Comparison of ENCODE assay signal across 10 mouse cellular contexts in the genomic region with DNA sequence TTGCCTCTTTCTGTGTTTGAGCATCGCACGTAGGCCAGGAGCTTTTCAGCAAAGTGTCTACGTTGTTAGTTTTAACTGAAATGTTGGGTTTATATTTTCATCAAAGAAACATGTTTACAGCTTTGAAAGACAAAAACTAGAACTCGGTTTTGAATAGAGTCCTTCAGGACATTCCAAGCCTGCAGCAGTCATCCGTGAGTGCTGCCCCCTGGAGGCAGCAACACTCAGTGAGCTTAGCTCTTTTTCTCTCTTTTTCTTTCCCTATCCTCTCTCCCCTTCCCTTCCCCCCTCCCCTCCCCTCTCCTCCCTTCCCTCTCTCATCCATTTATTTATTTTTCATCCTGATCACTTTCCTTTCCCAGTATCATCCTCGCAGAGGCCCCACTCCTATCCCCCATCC. TPM values are rescaled to one million over a fixed set of nuclear protein-coding genes. Genes with fewer than 3 reads are reported as not detected.
DNase-seq lines count a peak whose midpoint lies in the region; ATAC-seq and TF ChIP-seq lines count a peak whose summit lies in the region.
"Had no signal": no experiment of that assay in that cellular context is flagged by ENCODE, and none has a peak within 500 bp of the region (broad histone marks: within the 10 kb centered on the region; RNA-seq: fewer than 3 reads in every experiment).

No protein-coding gene starts in this region.

- no peaks in the 10 kb centered on the region for H3K36me3 ChIP-seq in ES-Bruce4 (ENCODE audit: control insufficient read depth, insufficient read depth, low read length, poor library complexity, severe bottlenecking)
- H3K36me3 ChIP-seq: heart, embryonic 15.5 days had no signal

- no peak for TF ChIP-seq POLR2A in ES-Bruce4 (IDR thresholded peaks at IDR 0.05; ENCODE audit: insufficient read depth, low read length)

- no peaks in the 10 kb centered on the region for H3K27me3 ChIP-seq in ES-Bruce4 (ENCODE audit: control insufficient read depth, insufficient read depth, low read length, poor library complexity, severe bottlenecking)
- H3K27me3 ChIP-seq: heart, embryonic 15.5 days had no signal

- no peaks in the 10 kb centered on the region for H3K9me3 ChIP-seq in ES-Bruce4 (replicated peaks; ENCODE audit: control insufficient read depth, insufficient read depth, low read length, poor library complexity, severe bottlenecking)
- H3K9me3 ChIP-seq: heart, embryonic 15.5 days had no signal

- H3K27ac ChIP-seq in ES-Bruce4 (ENCODE audit: insufficient read depth, low read length): no peak overlapping the region
- H3K27ac ChIP-seq: heart, embryonic 15.5 days had no signal

- TF ChIP-seq EP300 in ES-Bruce4 (IDR thresholded peaks at IDR 0.05; ENCODE audit: insufficient read depth, low read depth, low read length): no peak

- ATAC-seq in cerebellum, adult (ENCODE audit: insufficient number of reproducible peaks, low FRiP score, low TSS enrichment): no peak

- H3K9ac ChIP-seq in ES-Bruce4 (ENCODE audit: low read depth, poor library complexity, severe bottlenecking): no peak overlapping the region
- H3K9ac ChIP-seq: heart, embryonic 15.5 days had no signal

- H3K4me3 ChIP-seq in ES-Bruce4 (ENCODE audit: low read depth, low read length): no peak overlapping the region
- H3K4me3 ChIP-seq: heart, embryonic 15.5 days; myocyte had no signal

- TF ChIP-seq CTCF in ES-Bruce4 (IDR thresholded peaks at IDR 0.05; ENCODE audit: low read depth, low read length): peak; percentile 55

- no peaks in the 10 kb centered on the region for H3K4me1 ChIP-seq in ES-Bruce4 (ENCODE audit: control insufficient read depth, insufficient read depth, low read length)
- H3K4me1 ChIP-seq: heart, embryonic 15.5 days had no signal

- DNase-seq in cerebellum, adult 18-20 months: peak; percentile 20 to 31
- DNase-seq in kidney, adult 18-20 months: peak; percentile 15
- DNase-seq in kidney, adult 11 months: no peak
- DNase-seq in forelimb bud, embryonic 11.5 days (ENCODE audit: low read depth, low spot score): peak; percentile 18
- DNase-seq in T-cell, adult 2 months (ENCODE audit: low spot score): no peak
- DNase-seq in layer of hippocampus, adult 8-10 months (ENCODE audit: low spot score in 2 of 2): no peak

RNA-seq across cellular contexts. Expression of a gene that starts 19.5 kb away (rescaled TPM):
- polyA plus RNA-seq in ES-Bruce4 (2011; ENCODE audit: insufficient read depth, insufficient read length, low read depth, missing spikeins): not detected in 2 replicates
- not detected for total RNA-seq in layer of hippocampus, adult 8-10 months (2022)
- polyA plus RNA-seq: myocyte had no signal

Comparison
In these comparisons a context has a peak if more than half of its experiments do, and no peak if none do; other contexts are left out.
1. DNase-seq: peak in cerebellum, adult 18-20 months (2 of 2), kidney, adult 18-20 months (single experiment) and forelimb bud, embryonic 11.5 days (single experiment); none in kidney, adult 11 months (single experiment), T-cell, adult 2 months (single experiment) and layer of hippocampus, adult 8-10 months (0 of 2).